Mouse (Mus musculus) layer of hippocampus, postnatal 25 days (tissue): ENCODE results near the gene Tardbp. TPM values are rescaled to one million over a fixed set of nuclear protein-coding genes. Genes with fewer than 3 reads are reported as not detected.

ENCODE experiments used
- DNase-seq, 2 experiments: peaks; one replicate each; pipeline ENCODE4 v3.0.0; 2022; ENCODE audit warnings: mixed read lengths in 2 of 2, low spot score in 1 of 2; ENCODE audit errors: extremely low spot score in 1 of 2
- total RNA-seq, 2 experiments: library from RNA; stranded (reverse); gene quantifications; 2 replicates each; pipeline ENCODE4 v1.2.3; 2021

The Tardbp gene
- total RNA-seq, 2 experiments from 2014 or later, result 188 to 216 TPM

DNA sequence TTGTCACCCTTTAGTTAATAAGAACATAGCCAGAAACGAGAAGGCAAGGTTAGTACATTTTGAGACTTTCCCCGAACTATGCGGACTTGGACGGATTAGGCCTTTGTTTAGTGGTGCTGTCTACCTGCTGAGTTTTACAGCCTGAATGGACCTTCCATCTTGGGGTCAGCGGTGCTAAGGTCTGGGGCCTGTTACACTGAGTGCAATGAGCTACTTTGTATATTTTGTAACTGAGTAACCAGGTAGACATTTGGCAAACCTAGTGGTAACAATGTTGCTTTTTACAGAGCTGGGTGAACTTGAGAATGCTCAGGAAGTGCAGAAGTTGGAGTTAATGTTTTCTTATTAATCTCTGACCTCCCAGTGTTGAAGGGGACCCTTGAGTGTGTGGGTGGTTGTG, 14.3 kb upstream of the Tardbp start:
- DNase-seq, result no peak

DNA sequence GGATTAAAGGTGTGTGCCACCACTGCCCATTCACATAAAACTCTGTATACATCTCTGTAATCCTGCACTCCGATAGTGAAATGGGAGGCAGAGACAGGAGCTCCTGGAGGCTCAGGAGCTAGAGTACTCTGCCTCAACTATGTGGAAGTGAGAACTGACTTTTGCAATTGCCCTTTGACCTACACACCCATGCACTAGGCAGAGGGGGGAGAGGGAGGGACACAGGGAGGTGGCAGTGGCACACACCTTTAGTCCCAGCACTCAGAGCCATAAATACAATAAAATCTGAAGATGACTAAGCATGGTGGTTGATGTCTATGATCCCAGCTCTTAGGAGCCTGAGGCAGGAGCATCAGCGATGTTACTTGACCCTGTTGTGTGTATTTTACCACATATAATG, 12.6 kb upstream of the Tardbp start:
- no peak for DNase-seq

DNA sequence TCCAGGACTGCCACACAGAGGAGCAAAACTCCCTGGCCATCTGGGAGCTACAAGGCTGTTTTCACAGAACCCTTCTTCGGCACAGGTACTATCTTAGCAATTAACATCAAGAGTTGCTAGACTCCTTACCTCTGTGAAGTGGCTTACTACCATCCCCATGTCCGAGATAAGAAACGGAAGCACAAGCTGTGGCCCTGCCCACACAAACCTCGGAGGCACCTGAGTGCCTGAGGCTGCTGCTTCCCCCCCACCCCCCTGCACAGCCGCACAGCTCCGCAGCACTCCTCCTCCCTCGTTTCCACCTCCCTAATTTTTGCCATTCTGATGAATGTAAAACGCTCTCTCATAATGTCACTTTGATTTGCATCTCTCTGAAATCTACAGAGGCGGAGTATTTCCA, 11.5 kb upstream of the Tardbp start:
- DNase-seq, result no peak

DNA sequence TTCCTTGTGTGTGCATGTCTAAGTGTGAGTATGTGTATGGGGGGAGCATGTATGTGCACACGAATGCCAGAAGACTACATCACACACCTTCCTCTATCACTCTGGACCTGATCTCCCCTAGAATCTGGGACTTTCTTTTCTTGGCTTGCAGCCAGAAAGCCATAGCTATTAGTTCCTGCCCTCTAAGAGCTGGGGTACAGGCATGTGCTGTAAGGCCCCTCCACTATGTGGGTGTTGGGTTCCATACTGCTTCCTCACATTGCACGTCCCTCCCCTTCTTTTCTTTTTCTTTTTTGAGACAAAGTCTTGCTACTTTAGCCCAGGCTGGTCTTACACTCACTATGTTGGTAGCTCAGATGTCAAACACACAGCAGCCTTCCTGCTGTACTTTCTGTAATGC, 8.5 kb upstream of the Tardbp start:
- DNase-seq, result no peak

DNA sequence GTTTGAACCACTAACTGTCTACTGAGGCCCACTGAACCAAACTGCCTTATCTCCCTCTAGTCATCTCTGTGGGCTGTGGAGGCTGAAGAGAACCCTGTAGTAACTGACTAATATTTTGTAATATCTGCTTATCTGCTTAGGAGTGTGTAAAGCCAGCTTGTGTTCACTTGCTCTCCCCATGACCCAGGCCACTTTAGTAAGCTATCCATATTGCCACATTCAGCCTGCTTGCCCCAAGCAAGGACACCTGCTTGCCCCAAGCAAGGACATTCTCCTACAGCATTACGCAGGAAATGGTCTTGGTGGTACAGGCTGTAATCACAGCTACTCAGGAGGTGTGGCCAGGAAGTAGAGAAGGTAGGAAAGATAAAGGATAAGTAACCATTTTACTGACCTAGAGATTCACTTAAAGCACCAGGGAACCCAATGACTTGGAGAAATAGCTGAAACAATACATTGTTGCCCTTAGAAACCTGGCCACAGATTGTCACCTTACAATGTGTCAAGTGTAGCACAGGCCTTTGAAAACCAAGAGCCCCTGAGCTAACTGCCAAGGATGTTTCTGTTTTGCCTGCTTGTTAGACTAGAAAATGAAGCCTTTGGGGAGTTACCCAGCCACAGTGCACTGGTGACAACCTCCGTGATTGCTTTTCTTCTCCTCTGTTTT, 6.7 kb upstream of the Tardbp start:
- no peak for DNase-seq

DNA sequence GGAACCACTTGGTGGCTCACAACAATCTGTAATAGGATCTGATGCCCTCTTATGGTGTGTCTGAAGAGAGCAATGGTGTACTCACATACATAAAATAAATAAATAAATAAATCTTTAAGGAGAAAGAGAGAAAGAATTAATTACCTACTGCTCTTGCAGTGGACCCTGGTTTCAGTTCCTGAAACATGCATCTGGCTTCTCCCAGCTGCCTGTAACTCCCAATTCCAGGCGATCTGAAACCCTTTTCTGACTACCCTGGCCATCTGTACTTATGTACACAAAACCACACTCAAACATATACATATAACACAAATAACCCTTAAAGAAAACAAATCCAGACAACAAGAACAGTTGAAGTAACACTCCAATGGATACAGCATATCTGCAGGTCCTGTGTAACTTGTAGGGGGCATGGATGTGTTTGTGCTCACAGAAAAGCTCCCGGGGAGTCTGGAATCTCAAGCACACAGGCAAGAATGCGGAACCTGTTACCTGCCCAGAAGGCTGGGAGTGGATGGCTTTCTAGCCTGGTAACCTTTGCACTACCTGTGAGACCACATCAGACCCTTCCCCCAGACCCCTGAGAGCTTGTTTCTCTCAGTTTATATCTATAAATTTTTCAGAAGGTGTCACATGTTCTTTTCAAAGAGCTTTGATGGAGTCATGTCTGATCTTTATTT, 5.3 kb upstream of the Tardbp start:
- DNase-seq, result no peak

DNA sequence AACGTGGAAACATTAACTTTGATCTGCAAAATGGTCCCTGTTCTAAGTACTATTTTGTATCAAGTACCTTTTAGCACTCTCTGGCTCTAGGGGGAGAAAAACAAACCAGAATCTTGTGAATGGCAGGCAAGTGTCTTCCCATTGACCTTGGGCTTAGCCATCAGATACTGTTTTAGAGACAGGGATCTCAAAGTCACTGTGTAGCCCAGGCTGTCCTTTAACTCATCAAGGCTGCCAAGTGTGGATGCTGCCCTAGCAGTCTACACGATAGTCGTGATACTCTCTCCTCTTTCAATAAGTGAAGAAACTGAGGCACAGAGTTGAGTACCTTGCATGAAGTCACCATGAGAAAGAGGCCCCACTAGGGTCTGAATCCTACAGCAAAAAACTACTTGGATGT, 427 bp upstream of the Tardbp start:
- no peak for DNase-seq

DNA sequence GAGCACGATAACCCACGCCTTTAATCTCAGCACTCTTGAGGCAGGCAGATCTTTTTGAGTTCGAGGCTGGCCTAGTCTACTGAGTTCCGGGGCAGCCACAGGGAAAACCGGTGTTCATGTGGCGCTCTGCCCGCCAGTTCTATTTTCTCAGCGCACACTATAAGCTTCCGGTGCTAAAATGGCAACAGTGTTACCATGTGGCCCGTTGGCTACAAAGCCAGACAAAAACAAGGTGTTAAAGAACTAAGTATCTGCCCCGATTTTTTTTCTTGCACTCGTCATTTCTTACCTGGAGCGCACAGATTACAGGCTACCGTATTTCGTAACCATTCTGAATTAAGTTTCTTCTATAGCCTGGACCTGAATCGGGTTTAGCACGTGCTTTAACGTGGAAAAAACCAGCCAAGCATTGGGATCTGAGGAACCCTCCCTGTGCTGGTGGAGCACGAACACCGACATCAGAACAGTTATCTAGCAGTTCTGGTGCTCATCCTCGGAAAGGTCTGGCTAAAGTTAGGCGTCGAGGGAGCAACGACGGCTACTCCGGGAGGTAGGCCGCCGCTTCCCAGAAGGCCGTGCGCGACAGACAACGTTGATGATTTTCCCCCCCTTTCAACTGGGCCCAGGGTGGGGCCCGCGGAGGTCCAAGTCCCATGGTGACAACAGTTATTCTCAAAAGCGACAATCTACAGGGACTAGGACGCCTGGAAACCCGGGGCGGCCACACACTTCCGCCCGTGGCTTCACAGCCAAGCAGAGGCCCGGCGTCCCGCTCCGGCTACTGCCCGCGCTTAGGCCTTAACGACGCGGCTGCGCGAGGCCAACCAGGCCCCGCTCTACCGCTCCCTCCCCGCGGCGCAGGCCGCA, 830 bp downstream of the Tardbp start:
- peak; percentile 28 to 36 for DNase-seq

DNA sequence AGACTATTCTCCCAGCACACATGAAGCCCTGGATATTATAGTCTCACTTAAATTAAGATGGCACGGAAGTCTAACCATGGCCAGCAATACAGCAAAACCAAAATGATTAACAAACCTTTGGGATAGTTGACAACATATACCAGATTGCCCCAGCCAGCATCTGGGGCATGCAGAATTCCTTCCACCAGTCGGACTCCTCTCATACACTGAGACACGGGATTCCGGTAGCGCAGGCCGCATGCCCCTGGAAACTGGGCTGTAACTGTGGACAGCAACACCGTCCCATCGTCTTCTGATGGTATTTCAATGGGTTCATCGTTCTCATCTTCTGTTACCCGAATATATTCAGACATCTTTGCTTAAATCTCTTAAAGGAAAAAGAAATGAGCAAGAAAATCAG, 1.8 kb downstream of the Tardbp start:
- no peak for DNase-seq

DNA sequence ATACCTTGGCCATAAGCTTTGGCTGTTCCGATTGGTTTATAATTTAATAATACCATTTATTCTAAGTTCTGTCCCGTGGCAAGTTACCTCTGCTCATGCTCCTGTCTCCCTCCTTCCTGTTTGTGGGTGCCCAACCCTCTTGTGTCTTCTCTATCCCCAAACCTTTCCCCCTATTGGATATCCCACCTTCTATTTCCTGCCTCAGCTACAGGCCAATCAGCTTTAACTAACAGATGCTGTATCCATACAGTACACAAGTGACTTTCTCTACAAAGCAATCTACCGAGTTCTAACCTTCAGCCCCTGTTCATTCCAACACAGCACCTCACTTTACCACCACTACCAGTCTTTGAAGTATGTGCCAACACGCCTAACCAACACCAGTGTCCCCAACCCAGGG, 3.2 kb downstream of the Tardbp start:
- DNase-seq, result no peak

DNA sequence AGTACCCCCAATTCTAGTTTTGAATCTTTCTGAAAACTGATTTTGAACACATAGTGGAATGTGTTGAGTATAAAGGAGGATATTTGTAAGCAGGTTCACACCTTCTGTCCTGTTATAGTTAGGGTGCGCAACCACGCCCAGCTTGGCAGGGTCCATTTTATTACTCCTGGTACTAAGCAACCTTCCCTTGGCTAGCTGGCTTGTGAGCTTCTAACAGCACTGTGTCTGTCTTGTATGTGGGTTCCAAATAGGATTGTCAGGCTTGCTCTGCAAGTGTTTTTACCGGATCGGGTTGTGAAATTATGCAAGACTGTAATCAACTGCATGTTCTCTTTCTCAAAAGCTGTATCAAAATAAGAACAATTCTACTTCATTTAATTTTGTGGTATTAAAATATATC, 4.3 kb downstream of the Tardbp start:
- no peak for DNase-seq

DNA sequence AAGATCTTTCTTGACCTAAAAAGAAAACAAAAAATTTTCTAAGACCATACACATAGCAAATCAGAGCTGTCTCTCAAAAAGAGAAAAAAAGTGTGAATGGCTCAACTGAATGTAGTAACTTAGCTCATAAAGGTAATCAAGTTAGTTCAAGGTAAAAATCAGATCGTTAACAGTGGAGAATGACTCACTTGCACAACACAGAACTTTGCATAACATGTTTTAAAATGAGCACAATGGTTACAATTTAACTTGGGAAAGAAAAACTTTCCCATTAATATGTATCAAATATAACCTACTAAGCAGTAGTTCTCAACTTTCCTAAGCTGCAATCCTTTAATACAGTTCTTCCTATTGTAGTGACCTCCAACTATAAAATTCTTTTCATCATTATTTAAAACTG, 6.1 kb downstream of the Tardbp start:
- DNase-seq, result no peak

DNA sequence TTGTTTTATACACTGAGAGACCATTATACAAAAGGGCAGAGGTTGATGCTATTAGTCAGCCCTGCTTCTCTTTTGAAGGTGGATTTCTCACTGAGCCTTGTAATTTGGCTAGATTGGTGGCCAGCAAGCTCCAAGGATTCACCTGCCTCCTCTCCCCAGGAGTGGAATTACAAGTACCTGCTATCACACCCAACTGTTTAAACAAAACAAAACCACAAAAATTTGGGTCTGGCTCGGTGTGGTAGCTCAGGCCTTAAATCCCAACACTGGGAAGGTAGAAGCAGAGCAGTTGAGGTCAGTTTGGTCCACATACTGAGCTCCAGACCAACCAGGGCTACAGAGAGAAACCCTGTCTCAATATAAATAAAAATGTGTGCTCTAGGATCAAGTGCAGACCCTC, 7.0 kb downstream of the Tardbp start:
- no peak for DNase-seq

DNA sequence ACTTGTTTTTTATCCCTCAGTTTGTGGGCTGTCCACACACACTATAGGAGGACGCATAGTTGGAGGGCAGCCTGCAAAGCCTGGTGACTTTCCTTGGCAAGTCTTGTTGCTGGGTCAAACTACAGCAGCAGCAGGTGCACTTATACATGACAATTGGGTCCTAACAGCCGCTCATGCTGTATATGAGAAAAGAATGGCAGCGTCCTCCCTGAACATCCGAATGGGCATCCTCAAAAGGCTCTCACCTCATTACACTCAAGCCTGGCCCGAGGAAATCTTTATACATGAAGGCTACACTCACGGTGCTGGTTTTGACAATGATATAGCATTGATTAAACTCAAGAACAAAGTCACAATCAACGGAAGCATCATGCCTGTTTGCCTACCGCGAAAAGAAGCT, 13.1 kb downstream of the Tardbp start:
- DNase-seq, result no peak

DNA sequence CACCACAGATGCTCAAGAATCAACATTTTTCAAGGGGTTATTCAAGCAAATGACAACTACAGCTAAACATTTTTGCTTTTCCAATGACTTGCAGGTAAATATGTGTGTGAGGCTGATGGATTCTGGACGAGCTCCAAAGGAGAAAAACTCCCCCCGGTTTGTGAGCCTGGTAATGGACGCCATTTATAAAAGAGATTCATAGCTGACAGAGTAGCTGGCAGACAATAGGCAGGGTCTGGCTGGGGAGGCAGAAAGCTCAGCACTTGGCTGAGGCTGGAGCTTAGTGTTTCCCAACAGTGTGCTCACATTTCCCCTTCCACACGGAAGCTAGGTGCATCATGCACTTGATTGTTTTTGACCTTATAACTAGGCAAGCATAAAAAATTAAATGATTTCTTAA, 14.3 kb downstream of the Tardbp start:
- no peak for DNase-seq

DNA sequence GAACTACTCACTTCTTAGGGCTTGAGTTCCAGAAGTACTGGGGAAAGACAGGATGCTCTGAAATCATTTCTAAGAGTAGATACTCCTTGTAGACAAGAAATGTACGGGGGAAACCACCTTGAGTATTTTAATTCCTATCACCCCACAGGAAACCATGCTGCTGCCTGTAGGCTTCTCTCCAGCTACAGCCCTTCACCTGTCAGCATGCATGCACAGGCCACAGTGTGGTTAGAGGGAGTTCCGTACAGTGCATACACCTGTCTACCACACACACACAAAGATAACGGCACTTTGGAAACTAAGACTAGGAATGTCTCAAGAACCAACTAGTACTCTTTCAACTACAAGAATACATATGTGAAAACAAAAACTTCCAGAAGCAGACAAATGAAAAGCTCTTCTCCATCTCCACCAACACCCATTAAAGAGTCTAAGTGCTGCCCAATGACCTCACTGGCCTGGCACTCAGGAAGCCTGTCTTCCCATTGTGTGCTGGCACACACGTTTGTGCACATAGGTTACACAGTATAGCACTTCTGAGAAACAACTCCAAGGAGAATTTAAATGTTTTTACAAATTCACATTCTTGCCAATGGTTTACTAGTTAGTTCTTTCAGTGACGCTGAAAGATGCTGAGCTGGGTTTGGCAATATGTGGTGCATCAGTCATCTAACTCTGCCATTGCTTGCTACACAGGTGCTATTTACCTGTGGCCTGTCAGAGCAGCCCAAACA, 16.0 kb downstream of the Tardbp start:
- DNase-seq, result no peak

DNA sequence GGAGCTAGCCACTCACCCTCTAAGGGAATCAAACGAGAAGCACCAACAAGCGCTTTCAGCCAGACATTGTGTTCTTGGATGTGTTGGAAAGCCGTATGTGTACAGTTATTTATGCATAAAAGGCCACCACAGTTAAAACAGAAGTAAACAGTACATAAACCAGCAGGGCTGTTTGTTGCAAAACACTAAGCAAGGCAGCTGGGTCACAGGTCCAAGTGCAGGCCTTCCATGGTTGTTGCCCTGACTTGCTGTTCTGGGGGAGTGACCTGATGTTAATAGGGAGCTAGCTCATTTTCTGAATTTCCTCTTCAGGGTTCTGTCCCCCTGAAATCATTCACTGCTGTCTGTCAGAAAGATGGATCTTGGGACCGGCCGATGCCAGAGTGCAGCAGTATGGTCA, 17.0 kb downstream of the Tardbp start:
- DNase-seq, result no peak

DNA sequence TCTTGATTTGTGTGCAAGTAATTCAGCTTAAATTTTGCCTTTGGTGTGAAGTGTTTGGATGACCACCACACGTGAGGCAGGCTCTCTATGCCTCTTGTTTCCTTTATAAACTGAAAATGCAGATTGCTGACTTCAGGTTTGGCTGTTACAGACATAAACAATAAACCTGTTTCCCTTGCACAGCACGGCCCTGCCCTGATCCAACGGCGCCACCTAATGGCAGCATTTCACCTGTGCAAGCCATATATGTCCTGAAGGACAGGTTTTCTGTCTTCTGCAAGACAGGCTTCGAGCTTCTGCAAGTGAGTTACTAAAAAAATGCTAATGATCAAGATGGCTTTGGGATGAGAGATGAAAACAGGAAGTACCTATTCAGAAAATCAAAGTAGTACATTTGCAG, 19.1 kb downstream of the Tardbp start:
- DNase-seq, result peak; percentile 63 to 90

DNA sequence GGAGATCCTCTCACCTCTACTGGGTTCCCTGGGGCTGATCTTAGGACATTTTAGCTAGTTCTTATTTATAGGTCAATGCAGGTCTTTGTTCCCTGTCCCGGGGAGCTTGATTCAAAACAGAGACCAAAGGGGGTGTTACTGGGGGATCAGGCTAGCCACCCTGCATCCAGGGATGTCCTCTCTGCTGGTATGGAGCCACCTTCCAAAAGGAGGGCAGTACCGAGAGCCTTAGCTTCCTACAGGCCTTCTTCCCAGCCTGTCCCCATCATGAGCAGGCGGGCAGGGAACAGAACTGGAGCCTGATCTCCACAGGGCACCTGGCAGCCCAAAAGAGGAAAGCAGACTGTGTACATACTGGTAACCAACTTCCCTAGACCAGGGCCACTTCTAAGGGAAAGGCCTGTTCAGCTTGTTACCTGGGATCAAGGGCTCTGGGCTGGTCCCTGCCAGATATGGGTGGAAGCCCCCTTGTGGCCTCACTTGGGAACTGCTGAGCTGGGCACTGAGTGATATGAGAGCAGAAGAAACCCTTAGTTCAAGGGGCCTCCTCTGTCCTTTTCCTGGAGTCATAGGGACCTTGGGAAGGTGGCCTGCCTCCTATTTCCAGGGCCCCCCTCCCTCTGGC, 22.2 kb downstream of the Tardbp start:
- DNase-seq, result peak; percentile 36 to 68

DNA sequence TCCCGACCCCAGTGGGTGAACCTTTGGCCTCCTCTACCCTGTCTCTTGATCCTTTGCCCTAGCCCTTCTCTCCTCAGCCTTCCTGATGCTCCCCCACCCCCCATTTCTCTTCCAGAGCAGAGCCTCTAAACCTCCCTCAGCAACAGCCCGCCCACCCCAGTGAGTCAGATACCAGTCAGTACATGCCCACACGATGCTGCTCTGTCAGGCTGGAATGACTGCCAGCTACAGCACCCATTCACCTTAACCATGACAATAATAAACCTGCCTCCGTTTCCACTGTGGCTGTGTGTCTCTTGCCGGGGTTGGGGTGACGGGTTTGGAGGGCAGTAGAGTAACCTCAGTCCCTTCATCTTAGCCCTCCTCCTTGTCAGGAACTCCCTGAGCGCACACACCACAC, 22.7 kb downstream of the Tardbp start:
- DNase-seq, result peak in 1 of 2 experiments; percentile 37
